Mouse (Mus musculus): Measurements from ENCODE around the gene Zfp248. TPM values are rescaled to one million over a fixed set of nuclear protein-coding genes. Genes with fewer than 3 reads are reported as not detected.

The Zfp248 gene
- polyA plus RNA-seq, 1 experiment from 2014 or later, result 12.2 TPM

Small RNA genes within 50 kb of the gene (microRNA-seq; reads per million reads assigned to microRNA genes)
- gene Gm25953, result not detected

Other genes starting within 250 kb of the Zfp248 start
- 52.0 and 52.1 TPM in 2 replicates for gene Bms1, start 36.1 kb downstream of the Zfp248 start, polyA plus RNA-seq (2016; fragmentation: Nextera tagmentation; extraction: Ambion mirVana)
- 13.4 and 16.6 TPM in 2 replicates for gene Zfp9, start 23.8 kb upstream of the Zfp248 start, polyA plus RNA-seq (2016; fragmentation: Nextera tagmentation; extraction: Ambion mirVana)
- 16.1 and 20.5 TPM in 2 replicates for gene Ankrd26, start 106.7 kb upstream of the Zfp248 start, polyA plus RNA-seq (2016; fragmentation: Nextera tagmentation; extraction: Ambion mirVana)

Measured in limb, embryonic 12.5 days (tissue).